Mouse (Mus musculus) kidney, postnatal 0 days (tissue): Measurements from ENCODE around the gene Tmem127. TPM values are rescaled to one million over a fixed set of nuclear protein-coding genes. Genes with fewer than 3 reads are reported as not detected.
A peak's percentile ranks its signal among the peaks of the same experiment; 100 is the strongest.
"Not testable (repeated sequence)": the region's sequence is repeated elsewhere in the genome, so short reads cannot be mapped to it uniquely, and the experiment has no call there.

Source experiments
- ATAC-seq: fragments of 200-750 bp; cut with Nextera tagmentation; replicated peaks from 2 replicates; pipeline ENCODE4 v1.8.0; 2017; ENCODE audit warnings: low read depth, moderate number of reproducible peaks, moderate TSS enrichment, moderate library complexity; ENCODE audit not compliant: low FRiP score
- DNase-seq: peaks from one replicate; pipeline ENCODE4 v3.0.0-alpha.2; 2016; ENCODE audit warnings: low spot score
- H3K27ac ChIP-seq: fragments of 300-500 bp; sonication (generic); 2 replicates; pipeline ENCODE4 v1.5.1; 2014; ENCODE audit warnings: mild to moderate bottlenecking
- H3K27me3 ChIP-seq: fragments of 300-500 bp; sonication (generic); 2 replicates; pipeline ENCODE4 v1.6.1; 2014; ENCODE audit warnings: low read length, mixed read lengths; ENCODE audit not compliant: insufficient read depth
- H3K36me3 ChIP-seq: fragments of 300-500 bp; sonication (generic); 2 replicates; pipeline ENCODE4 v1.6.1; 2014; ENCODE audit warnings: low read length, mixed read lengths; ENCODE audit not compliant: insufficient read depth
- H3K4me1 ChIP-seq: fragments of 300-500 bp; sonication (generic); replicated peaks from 2 replicates; pipeline ENCODE4 v1.6.1; 2014; ENCODE audit warnings: antibody characterized with exemption, low read length, mixed read lengths; ENCODE audit not compliant: insufficient read depth
- H3K4me2 ChIP-seq: fragments of 300-500 bp; sonication (generic); 2 replicates; pipeline ENCODE4 v1.6.1; 2014; ENCODE audit warnings: mild to moderate bottlenecking, low read length, moderate library complexity, mixed read lengths
- H3K4me3 ChIP-seq: fragments of 300-500 bp; sonication (generic); replicated peaks from 2 replicates; pipeline ENCODE4 v1.5.1; 2014; ENCODE audit warnings: low read depth, low read length
- H3K9ac ChIP-seq: fragments of 300-500 bp; sonication (generic); 2 replicates; pipeline ENCODE4 v1.6.1; 2014; ENCODE audit warnings: low read depth, low read length
- H3K9me3 ChIP-seq: fragments of 300-500 bp; sonication (generic); replicated peaks from 2 replicates; pipeline ENCODE4 v1.6.1; 2016; ENCODE audit warnings: low read length, inconsistent platforms, mixed read lengths
- CTCF ChIP-seq: IDR thresholded peaks from 2 replicates; pipeline ENCODE4 v1.5.1; 2016; ENCODE audit warnings: antibody characterized with exemption, low read depth, mild to moderate bottlenecking, moderate library complexity
- WGBS: fragments of 180-500 bp; shearing (Covaris S2); extraction: QIAGEN DNeasy Blood & Tissue Kit; methylation state at CpG from one replicate; pipeline ENCODE4 v1.1.7; 2014; 5-methylcytosine and 5-hydroxymethylcytosine counted together
- polyA plus RNA-seq: library from polyadenylated mRNA; unstranded; fragments of >200 nt; fragmentation: Nextera tagmentation; extraction: Ambion mirVana; gene quantifications from 2 replicates; pipeline ENCODE4 v1.2.1, GENCODE M21; 2015

The Tmem127 gene
- polyA plus RNA-seq, 1 experiment from 2014 or later: 35.7 TPM

GRCm38 (mm10) chr2:127298056-127298455 lies 50.3 kb downstream of the Tmem127 start:
- no peak for TF ChIP-seq CTCF
- Histone ChIP-seq H3K36me3 (peaks cover 48% of the 10 kb centered on the region), H3K4me3 (no peak overlapping the region), H3K4me1 (no peaks in the 10 kb centered on the region), H3K9ac (no peak overlapping the region), H3K27me3 (no peaks in the 10 kb centered on the region), H3K27ac (no peak overlapping the region), H3K4me2 (no peak overlapping the region), H3K9me3 (no peaks in the 10 kb centered on the region)
- DNase-seq (no peak), ATAC-seq (no peak)
- WGBS: 100% methylated on average over 1 of the region's 1 CpGs

- TF ChIP-seq CTCF: no peak
- DNase-seq: no peak
These were observed 53.0 kb downstream of the Tmem127 start for GRCm38 (mm10) chr2:127300701-127301100.

GRCm38 (mm10) chr2:127301883-127302282 lies 54.2 kb downstream of the Tmem127 start:
- DNase-seq (no peak), ATAC-seq (no peak)
- 92% methylated on average over 3 of the region's 3 CpGs for WGBS

More at GRCm38 (mm10) chr2:127300701-127301100, 53.0 kb downstream of the Tmem127 start:
- no peak for ATAC-seq
- Histone ChIP-seq H3K27me3 (no peaks in the 10 kb centered on the region), H3K4me3 (no peak overlapping the region), H3K4me2 (no peak overlapping the region), H3K9ac (no peak overlapping the region), H3K9me3 (no peaks in the 10 kb centered on the region), H3K4me1 (no peaks in the 10 kb centered on the region), H3K27ac (no peak overlapping the region), H3K36me3 (peaks cover 33% of the 10 kb centered on the region)
- WGBS: 72% methylated on average over 3 of the region's 3 CpGs

GRCm38 (mm10) chr2:127304192-127304591 lies 56.5 kb downstream of the Tmem127 start:
- not testable (repeated sequence) for H3K9me3 ChIP-seq, H3K9ac ChIP-seq, ATAC-seq, H3K27me3 ChIP-seq, H3K4me3 ChIP-seq, DNase-seq, H3K4me2 ChIP-seq, H3K4me1 ChIP-seq, H3K27ac ChIP-seq
- peaks cover 11% of the 10 kb centered on the region; the same call in 1 of the 2 replicates for H3K36me3 ChIP-seq
- WGBS: 91% methylated on average over 4 of the region's 4 CpGs

More at GRCm38 (mm10) chr2:127301883-127302282, 54.2 kb downstream of the Tmem127 start:
- peaks cover 28% of the 10 kb centered on the region for H3K36me3 ChIP-seq
- H3K4me3 ChIP-seq: no peak overlapping the region
- H3K4me1 ChIP-seq: no peaks in the 10 kb centered on the region
- H3K4me2 ChIP-seq: no peak overlapping the region
- TF ChIP-seq CTCF: no peak
- H3K27ac ChIP-seq: no peak overlapping the region
- H3K9ac ChIP-seq: no peak overlapping the region
- no peaks in the 10 kb centered on the region for H3K9me3 ChIP-seq
- H3K27me3 ChIP-seq: no peaks in the 10 kb centered on the region

- ATAC-seq: no peak
These were observed 57.0 kb downstream of the Tmem127 start for GRCm38 (mm10) chr2:127304609-127305210.

GRCm38 (mm10) chr2:127306123-127306522 lies 58.4 kb downstream of the Tmem127 start:
- H3K4me3 ChIP-seq: no peak overlapping the region
- peak; percentile 52 for TF ChIP-seq CTCF
- no peaks in the 10 kb centered on the region for H3K4me1 ChIP-seq
- no peak for DNase-seq
- no peak for ATAC-seq
- no peak overlapping the region for H3K9ac ChIP-seq
- no peak overlapping the region for H3K4me2 ChIP-seq
- no peaks in the 10 kb centered on the region for H3K36me3 ChIP-seq
- H3K9me3 ChIP-seq: no peaks in the 10 kb centered on the region
- no peaks in the 10 kb centered on the region for H3K27me3 ChIP-seq
- H3K27ac ChIP-seq: no peak overlapping the region

More at GRCm38 (mm10) chr2:127304609-127305210, 57.0 kb downstream of the Tmem127 start:
- DNase-seq: no peak
- TF ChIP-seq CTCF: no peak
- Histone ChIP-seq H3K9me3 (no peaks in the 10 kb centered on the region), H3K36me3 (peaks cover 11% of the 10 kb centered on the region; the same call in 1 of the 2 replicates), H3K9ac (no peak overlapping the region), H3K27ac (no peak overlapping the region), H3K4me2 (no peak overlapping the region), H3K4me3 (no peak overlapping the region), H3K4me1 (no peaks in the 10 kb centered on the region), H3K27me3 (no peaks in the 10 kb centered on the region)
- WGBS: 66% methylated on average over 3 of the region's 3 CpGs

GRCm38 (mm10) chr2:127307179-127307578 lies 59.5 kb downstream of the Tmem127 start:
- no peak overlapping the region for H3K27ac ChIP-seq

More at GRCm38 (mm10) chr2:127307179-127307578, 59.5 kb downstream of the Tmem127 start:
- H3K4me1 ChIP-seq: no peaks in the 10 kb centered on the region
- WGBS: 41% methylated on average over 3 of the region's 3 CpGs
- no peak overlapping the region for H3K4me2 ChIP-seq
- H3K36me3 ChIP-seq: no peaks in the 10 kb centered on the region
- H3K9ac ChIP-seq: no peak overlapping the region
- no peak overlapping the region for H3K4me3 ChIP-seq
- DNase-seq (no peak), ATAC-seq (no peak)
- H3K27me3 ChIP-seq: no peaks in the 10 kb centered on the region
- H3K9me3 ChIP-seq: no peaks in the 10 kb centered on the region
- no peak for TF ChIP-seq CTCF
